Mouse (Mus musculus): ENCODE data around the gene Rab31. TPM values are rescaled to one million over a fixed set of nuclear protein-coding genes. Genes with fewer than 3 reads are reported as not detected.

Rab31 gene
- polyA plus RNA-seq, 1 experiment from 2014 or later = 32.5 TPM

DNA sequence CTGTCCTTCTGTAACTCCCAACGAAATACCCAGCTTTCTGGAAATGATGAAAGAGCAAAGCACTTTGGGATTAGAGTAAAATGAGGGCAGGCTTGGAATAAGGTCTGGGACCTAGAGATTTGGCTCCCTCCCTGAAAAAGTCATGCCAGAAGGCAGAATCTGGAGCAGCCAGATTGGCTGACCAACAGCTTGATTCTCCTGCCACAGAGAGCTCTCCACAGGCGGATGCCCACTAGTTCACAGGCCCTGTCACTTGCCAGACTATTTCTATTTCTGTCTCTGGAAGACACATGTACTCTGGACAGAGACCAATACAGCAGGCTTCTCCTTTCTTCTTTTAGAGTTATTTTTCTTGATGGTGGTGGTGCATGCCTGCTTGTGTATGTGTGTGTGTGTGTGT lies 88.8 kb downstream of the Rab31 start:
- Histone ChIP-seq H3K4me2 (replicated peaks) (no peak overlapping the region), H3K9ac (no peak overlapping the region), H3K4me3 (replicated peaks) (no peak overlapping the region), H3K36me3 (no peaks in the 10 kb centered on the region), H3K27me3 (replicated peaks) (no peaks in the 10 kb centered on the region), H3K4me1 (replicated peaks) (no peaks in the 10 kb centered on the region), H3K9me3 (no peaks in the 10 kb centered on the region), H3K27ac (no peak overlapping the region)
- no peak for ATAC-seq
- WGBS = 76% methylated on average over 2 of the region's 2 CpGs

DNA sequence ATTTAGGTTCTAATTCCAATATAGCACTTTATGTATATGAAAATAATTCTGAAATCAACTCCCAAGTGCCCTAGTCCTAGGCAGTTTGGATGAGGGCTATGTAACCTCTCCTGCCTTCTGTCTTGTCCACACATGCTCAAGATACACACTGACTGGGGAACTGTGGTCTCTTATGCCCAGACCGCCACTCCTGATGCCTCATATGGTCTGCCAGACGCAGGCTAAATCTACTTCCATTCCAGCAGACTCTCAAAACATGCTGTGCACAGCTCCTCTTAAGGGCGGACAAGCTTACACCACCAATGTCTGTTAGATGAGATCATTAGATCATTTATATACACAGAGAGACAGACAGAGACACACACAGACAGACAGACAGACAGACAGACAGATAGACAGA lies 89.2 kb downstream of the Rab31 start:
- H3K4me3 ChIP-seq (replicated peaks) = no peak overlapping the region

DNA sequence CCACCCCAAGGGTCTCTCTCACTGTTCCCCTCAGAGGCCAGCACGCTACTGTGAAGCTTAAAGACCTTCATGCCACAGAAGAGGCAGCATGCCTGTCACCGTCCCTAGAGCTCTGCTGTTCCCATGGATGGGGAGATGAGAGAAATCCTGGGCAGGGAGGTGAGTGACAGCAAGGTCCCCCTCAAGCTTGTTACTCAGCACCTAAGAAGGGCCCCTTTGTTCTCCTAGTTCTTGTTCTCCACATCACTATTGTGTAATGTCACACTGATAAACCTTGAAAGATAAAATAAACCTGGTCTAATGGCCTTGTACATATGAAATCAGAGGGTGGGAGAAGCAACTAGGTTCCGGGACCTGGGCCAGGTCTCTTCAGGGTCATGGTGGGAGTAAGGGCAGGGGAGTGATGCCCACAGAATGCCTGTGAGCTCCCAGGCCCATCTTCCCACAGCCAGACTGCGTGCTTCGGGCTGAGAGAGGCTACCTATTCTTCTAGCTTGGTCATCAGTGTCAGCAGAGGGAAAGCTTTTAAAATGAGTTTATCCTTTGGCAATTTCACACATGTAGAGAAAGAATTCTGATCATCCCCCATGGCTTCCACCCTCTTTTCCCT lies 90.4 kb downstream of the Rab31 start:
- no peak overlapping the region for H3K4me2 ChIP-seq (replicated peaks)
- H3K36me3 ChIP-seq = no peaks in the 10 kb centered on the region
- no peak overlapping the region for H3K27ac ChIP-seq
- no peaks in the 10 kb centered on the region for H3K27me3 ChIP-seq (replicated peaks)
- H3K4me3 ChIP-seq (replicated peaks) = no peak overlapping the region
- H3K9me3 ChIP-seq = no peaks in the 10 kb centered on the region
- H3K9ac ChIP-seq = no peak overlapping the region
- ATAC-seq = peak; percentile 56
- H3K4me1 ChIP-seq (replicated peaks) = no peaks in the 10 kb centered on the region
- 82% methylated on average over 5 of the region's 5 CpGs for WGBS

More for the DNA sequence above, 89.2 kb downstream of the Rab31 start:
- no peaks in the 10 kb centered on the region for H3K36me3 ChIP-seq
- no peaks in the 10 kb centered on the region for H3K9me3 ChIP-seq
- no peak for ATAC-seq
- no peak overlapping the region for H3K27ac ChIP-seq
- WGBS = 84% methylated on average over 3 of the region's 3 CpGs
- H3K9ac ChIP-seq = no peak overlapping the region
- no peaks in the 10 kb centered on the region for H3K27me3 ChIP-seq (replicated peaks)
- no peaks in the 10 kb centered on the region for H3K4me1 ChIP-seq (replicated peaks)
- H3K4me2 ChIP-seq (replicated peaks) = no peak overlapping the region

DNA sequence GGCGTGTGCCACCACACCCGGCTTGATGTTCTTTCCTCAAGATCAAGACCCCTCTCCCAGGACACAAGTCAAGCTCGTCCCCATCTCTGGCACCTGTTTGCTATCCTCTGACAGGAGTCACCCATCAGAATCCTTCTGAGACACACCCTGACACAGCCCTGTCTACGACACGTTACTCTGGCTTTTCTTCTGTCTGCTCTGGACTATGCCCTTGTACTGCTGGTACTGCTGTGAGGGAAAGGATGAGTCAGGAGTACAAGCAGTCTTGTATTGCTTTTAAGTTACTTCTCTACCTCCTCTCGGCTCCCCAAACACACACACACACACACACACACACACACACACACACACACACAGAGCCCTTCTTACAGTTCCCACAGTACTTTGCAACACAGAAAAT lies 91.0 kb downstream of the Rab31 start:
- no peaks in the 10 kb centered on the region for H3K4me1 ChIP-seq (replicated peaks)
- H3K27me3 ChIP-seq (replicated peaks) = no peaks in the 10 kb centered on the region
- no peak overlapping the region for H3K9ac ChIP-seq
- no peaks in the 10 kb centered on the region for H3K36me3 ChIP-seq
- H3K27ac ChIP-seq = no peak overlapping the region
- H3K4me3 ChIP-seq (replicated peaks) = no peak overlapping the region
- no peak overlapping the region for H3K4me2 ChIP-seq (replicated peaks)
- H3K9me3 ChIP-seq = no peaks in the 10 kb centered on the region
- 70% methylated on average over 6 of the region's 6 CpGs for WGBS
- peak; percentile 89 for ATAC-seq

DNA sequence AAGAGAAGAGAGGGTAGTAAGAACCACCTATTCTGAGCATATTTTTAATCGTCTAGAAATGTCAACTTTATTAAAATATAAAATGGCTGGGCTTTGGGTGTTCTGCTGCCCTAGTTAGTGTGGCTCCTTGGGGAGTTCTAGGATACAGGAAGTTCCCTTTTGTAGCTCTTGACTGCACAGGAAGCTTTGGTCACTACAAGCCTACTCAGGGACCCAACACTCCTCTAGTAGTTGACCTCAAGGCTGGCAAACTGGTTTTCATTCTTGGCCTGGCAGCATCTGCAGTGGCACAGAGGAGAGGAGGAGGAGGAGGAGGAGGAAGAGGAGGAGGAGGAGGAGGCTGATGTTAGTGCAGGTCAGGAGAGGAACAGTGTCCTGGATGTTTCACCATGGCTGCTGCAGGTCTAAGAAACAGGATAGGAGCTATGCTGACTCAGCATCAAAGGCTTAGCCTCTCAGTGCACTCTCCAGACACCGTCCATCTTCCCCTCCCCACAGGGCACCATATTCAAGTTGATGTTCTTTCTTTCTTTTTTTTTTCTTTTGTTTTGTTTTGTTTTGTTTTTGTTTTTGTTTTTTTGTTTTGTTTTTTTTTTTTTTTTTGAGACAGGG lies 91.6 kb downstream of the Rab31 start:
- Histone ChIP-seq H3K27me3 (replicated peaks) (no peaks in the 10 kb centered on the region), H3K36me3 (no peaks in the 10 kb centered on the region), H3K4me1 (replicated peaks) (no peaks in the 10 kb centered on the region), H3K27ac (no peak overlapping the region), H3K9me3 (no peaks in the 10 kb centered on the region), H3K4me3 (replicated peaks) (no peak overlapping the region), H3K4me2 (replicated peaks) (no peak overlapping the region), H3K9ac (no peak overlapping the region)
- peak; percentile 13; the same call in 1 of the 2 replicates for ATAC-seq
- 86% methylated on average over 2 of the region's 2 CpGs for WGBS

DNA sequence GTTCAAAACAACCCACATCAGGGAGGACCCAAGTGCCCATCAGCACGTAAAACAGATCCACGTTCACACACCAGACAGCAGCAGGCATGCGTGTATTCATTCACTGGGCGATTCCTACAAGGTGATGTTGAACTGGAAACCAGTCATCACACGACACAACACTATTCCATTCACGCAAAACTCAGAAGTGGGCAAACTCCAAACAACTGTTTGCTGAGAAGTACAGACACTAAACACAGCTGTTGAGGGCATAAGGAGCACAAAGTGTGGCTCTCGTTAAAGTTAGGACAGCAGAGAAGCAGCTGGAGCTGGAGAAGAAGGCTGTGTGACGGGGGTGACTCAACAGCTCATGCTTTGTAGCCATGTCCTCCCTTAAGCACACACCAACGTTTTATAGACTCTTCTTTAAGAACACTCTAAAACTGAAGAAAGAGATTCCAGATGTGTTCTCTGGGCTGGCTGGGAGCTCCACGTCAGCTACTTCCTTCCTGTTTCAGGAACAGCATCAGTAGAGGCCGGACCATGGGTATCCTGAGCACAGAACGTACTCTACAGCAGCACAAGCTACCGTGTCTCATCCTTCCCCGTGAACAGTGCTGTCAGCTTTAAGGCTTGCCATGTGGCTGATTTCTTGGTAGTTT lies 92.6 kb downstream of the Rab31 start:
- Histone ChIP-seq H3K4me3 (replicated peaks) (no peak overlapping the region), H3K36me3 (no peaks in the 10 kb centered on the region), H3K4me1 (replicated peaks) (no peaks in the 10 kb centered on the region), H3K27me3 (replicated peaks) (no peaks in the 10 kb centered on the region), H3K9ac (no peak overlapping the region), H3K4me2 (replicated peaks) (no peak overlapping the region), H3K9me3 (no peaks in the 10 kb centered on the region), H3K27ac (no peak overlapping the region)
- WGBS = 65% methylated on average over 14 of the region's 14 CpGs
- ATAC-seq = no peak

DNA sequence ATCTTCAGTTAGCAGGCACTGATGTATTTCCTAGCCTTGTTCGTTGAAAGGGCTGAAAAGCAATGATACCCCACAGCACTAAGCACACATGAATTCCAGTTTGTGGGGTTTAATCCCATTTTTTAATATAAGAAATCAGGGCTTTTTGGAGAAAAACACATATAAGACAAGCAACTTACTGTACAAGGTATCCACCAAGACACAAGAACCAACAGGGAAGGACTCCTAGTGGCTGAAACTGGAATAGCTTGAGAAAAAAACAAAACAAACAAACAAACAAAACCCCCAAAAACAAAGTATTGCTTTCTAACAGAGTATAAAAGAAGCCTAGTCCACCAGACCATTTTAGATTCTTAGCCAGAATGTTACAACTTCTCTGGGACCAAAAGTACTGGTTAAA lies 94.8 kb downstream of the Rab31 start:
- Histone ChIP-seq H3K9ac (no peak overlapping the region), H3K27ac (no peak overlapping the region), H3K4me2 (replicated peaks) (no peak overlapping the region), H3K36me3 (no peaks in the 10 kb centered on the region), H3K4me3 (replicated peaks) (no peak overlapping the region), H3K9me3 (no peaks in the 10 kb centered on the region), H3K27me3 (replicated peaks) (no peaks in the 10 kb centered on the region), H3K4me1 (replicated peaks) (no peaks in the 10 kb centered on the region)
- no peak for ATAC-seq
- 91% methylated on average over 1 of the region's 1 CpGs for WGBS

DNA sequence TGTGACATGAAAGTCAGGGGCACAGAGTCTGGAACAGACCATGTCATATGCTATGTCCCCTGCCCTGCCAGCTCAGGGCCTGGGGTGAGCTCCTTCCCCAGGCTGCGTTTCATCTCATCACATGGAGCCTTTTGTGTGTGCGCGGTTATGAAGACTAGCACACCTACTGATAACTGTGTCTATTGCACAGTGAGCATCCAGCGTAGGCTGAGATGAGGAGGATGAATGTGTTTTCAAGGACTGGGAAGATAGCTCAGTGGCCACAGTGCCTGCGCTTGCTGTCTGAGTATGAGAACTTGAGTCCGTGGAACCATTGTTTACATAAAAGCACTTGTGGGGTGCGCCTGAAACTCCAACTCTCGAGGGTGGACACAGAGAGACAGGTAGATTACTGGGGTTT lies 96.0 kb downstream of the Rab31 start:
- no peak overlapping the region for H3K9ac ChIP-seq
- no peaks in the 10 kb centered on the region for H3K27me3 ChIP-seq (replicated peaks)
- no peak for ATAC-seq
- no peak overlapping the region for H3K27ac ChIP-seq
- H3K36me3 ChIP-seq = no peaks in the 10 kb centered on the region
- no peak overlapping the region for H3K4me3 ChIP-seq (replicated peaks)
- WGBS = 83% methylated on average over 8 of the region's 8 CpGs
- no peak overlapping the region for H3K4me2 ChIP-seq (replicated peaks)
- no peaks in the 10 kb centered on the region for H3K9me3 ChIP-seq
- no peaks in the 10 kb centered on the region for H3K4me1 ChIP-seq (replicated peaks)

DNA sequence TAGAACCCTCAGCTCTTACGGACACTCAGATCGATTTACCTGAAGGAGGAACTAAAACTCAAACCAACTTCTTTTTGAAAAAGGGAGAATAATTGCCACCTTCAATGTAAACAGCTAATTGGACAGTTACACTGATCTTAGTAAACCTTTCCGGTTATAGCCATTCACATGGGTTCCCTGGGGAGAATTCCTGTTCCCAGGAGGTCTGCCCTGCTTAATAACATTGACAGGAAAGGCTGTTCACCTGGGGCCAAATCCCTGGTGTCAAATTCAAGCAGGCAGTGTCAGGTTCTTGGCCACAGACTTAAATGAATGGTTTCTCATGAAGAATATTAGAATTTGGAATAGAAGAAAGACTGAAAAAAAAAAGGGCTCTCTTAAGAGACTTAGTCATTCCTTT lies 96.6 kb downstream of the Rab31 start:
- no peaks in the 10 kb centered on the region for H3K27me3 ChIP-seq (replicated peaks)
- 84% methylated on average over 3 of the region's 3 CpGs for WGBS
- no peak overlapping the region for H3K4me3 ChIP-seq (replicated peaks)
- no peaks in the 10 kb centered on the region for H3K9me3 ChIP-seq
- H3K4me2 ChIP-seq (replicated peaks) = no peak overlapping the region
- no peak overlapping the region for H3K9ac ChIP-seq
- no peaks in the 10 kb centered on the region for H3K36me3 ChIP-seq
- H3K27ac ChIP-seq = no peak overlapping the region
- ATAC-seq = no peak
- H3K4me1 ChIP-seq (replicated peaks) = no peaks in the 10 kb centered on the region

DNA sequence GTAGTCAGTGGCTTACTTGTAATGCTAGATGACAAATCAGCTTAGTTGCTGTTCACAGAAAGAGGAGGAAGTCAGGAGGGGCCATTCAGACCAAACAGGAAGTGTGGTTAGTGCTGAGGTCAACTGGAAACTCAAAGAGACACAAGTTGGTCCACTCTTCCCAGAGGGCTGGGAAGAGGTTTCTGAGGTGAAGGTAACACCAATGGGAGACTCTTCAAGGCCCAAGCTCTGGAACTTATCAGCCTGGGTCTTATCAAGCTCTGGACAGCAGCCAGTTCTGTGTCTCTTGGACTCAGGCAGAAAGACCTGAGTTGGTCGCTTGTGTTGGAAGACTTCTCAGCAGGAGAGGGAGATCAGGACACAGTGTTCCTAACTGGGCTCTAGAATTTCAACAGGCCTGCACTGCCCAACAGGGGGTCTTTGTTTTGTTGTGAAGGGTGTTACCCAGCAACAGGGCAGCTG lies 97.8 kb downstream of the Rab31 start:
- Histone ChIP-seq H3K9me3 (no peaks in the 10 kb centered on the region), H3K4me1 (replicated peaks) (no peaks in the 10 kb centered on the region), H3K27me3 (replicated peaks) (no peaks in the 10 kb centered on the region), H3K4me2 (replicated peaks) (no peak overlapping the region), H3K36me3 (no peaks in the 10 kb centered on the region), H3K4me3 (replicated peaks) (no peak overlapping the region), H3K9ac (no peak overlapping the region), H3K27ac (no peak overlapping the region)
- WGBS = 50% methylated on average over 1 of the region's 1 CpGs
- ATAC-seq = no peak

DNA sequence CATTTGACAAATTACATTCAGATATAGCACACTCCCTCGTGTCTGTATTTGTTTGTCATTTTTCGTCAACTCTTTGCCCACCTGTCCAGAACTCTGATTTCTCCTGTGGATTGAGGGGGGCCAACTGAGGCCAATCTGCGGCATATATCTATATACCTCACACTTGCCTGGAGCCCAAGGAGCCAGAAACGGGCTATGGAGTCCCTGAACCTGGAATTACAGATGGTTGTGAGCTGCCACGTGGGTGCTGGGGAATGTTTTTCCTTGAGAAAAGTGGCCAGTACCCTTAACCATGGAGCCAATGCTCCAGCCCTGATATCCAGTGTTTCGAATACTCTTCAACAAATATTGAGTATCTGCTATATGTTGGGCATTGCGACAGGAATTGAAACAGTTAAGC lies 99.6 kb downstream of the Rab31 start:
- Histone ChIP-seq H3K4me2 (replicated peaks) (no peak overlapping the region), H3K9ac (no peak overlapping the region), H3K36me3 (no peaks in the 10 kb centered on the region), H3K27ac (no peak overlapping the region), H3K9me3 (no peaks in the 10 kb centered on the region), H3K4me3 (replicated peaks) (no peak overlapping the region), H3K4me1 (replicated peaks) (no peaks in the 10 kb centered on the region), H3K27me3 (replicated peaks) (no peaks in the 10 kb centered on the region)
- ATAC-seq = no peak
- 90% methylated on average over 7 of the region's 7 CpGs for WGBS

DNA sequence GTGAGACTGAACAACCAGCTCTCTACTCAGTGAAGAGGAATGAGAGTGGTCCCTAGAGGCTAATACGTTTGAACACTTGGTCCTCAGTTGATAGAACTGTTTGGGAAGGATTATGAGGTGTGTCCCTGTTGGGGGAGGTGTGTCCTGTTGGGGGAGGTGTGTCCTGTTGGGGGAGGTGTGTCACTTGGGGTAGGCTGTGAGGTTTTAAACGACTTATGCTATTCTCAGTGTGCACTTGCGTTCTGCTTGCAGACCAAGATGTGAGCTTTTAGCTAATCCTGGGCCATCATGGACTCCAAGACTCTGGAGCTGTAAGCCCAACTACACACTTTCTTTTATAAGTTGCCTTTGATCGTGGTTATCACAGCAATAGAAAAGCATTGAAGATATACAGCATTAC lies 103.5 kb downstream of the Rab31 start:
- H3K4me3 ChIP-seq (replicated peaks) = no peak overlapping the region
- no peak for ATAC-seq
- no peaks in the 10 kb centered on the region for H3K27me3 ChIP-seq (replicated peaks)
- no peak overlapping the region for H3K27ac ChIP-seq
- 88% methylated on average over 4 of the region's 4 CpGs for WGBS
- no peaks in the 10 kb centered on the region for H3K9me3 ChIP-seq
- no peaks in the 10 kb centered on the region for H3K36me3 ChIP-seq
- H3K4me2 ChIP-seq (replicated peaks) = no peak overlapping the region
- no peaks in the 10 kb centered on the region for H3K4me1 ChIP-seq (replicated peaks)
- no peak overlapping the region for H3K9ac ChIP-seq

DNA sequence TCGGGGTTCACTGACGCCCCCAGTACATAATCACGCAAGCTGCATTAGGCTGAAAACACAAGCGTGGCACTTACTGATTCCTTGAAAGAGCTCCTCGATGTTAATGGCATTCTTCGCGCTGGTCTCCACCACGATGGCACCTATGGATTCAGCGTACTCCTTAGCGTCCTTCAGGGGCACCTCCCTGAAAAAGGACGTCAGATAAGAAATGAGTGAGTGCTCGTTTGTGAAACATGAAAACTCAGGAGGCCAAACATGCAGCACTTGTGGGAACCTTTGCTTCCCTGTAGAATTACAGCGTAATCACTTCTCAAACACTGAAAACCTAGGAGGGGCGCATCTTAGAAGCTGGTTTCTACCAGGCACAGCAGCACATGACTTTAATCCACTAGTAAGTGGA lies 104.8 kb downstream of the Rab31 start:
- Histone ChIP-seq H3K4me2 (replicated peaks) (no peak overlapping the region), H3K27me3 (replicated peaks) (no peaks in the 10 kb centered on the region), H3K4me1 (replicated peaks) (no peaks in the 10 kb centered on the region), H3K9ac (no peak overlapping the region), H3K4me3 (replicated peaks) (no peak overlapping the region), H3K9me3 (no peaks in the 10 kb centered on the region), H3K27ac (no peak overlapping the region), H3K36me3 (no peaks in the 10 kb centered on the region)
- 81% methylated on average over 14 of the region's 14 CpGs for WGBS
- no peak for ATAC-seq

Measured in intestine, embryonic 15.5 days (tissue).